Mouse (Mus musculus): ENCODE measurements at regions not wholly inside any gene's neighbourhood (a gene's known extent, or its start where the extent isn't known, plus 50 kb on each side); places are given as distances from the start of the nearest gene placed in this dataset.

DNA sequence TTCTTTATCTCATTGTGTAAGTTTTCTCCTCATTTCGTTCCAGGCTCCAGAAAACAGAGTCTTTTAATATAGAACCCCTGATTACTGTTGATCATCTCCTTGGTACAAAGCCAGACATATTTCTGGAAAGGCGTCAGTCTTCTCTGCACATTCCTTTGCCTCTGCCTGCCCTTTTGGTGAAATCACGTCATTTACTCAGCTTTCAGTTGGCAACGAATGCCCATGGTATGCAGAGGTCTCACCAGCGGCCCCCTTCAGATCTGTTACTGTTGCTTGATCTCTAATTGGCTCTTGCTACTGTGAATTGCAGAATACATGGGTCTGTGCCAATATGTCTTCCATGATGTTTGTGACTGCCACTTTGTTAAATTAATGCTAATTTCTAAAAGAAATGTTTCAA, 412.0 kb upstream of the Pitx2 start:
- DNase-seq (ENCODE audit: low spot score in 2 of 2), result no peak

DNA sequence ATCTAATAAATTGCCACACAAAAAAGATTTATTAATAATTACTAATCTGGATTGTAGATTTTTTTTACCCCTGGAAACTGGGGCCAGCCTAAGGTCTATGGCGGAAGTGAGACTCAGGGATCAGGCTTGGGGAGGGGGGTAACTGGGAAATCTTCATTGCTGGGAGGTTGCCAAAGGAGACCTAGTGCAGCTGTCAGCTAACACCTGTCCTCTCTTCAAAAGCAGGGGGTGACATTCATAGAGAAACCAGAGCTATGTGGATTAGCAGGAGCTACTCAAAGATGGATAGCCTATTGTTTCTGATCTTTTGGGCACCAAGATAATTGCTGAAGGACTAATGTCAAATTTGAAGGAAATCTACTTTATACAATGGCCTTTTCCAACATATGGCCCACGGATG, 403.7 kb upstream of the Pitx2 start:
- no peak for DNase-seq (ENCODE audit: low spot score in 2 of 2)

DNA sequence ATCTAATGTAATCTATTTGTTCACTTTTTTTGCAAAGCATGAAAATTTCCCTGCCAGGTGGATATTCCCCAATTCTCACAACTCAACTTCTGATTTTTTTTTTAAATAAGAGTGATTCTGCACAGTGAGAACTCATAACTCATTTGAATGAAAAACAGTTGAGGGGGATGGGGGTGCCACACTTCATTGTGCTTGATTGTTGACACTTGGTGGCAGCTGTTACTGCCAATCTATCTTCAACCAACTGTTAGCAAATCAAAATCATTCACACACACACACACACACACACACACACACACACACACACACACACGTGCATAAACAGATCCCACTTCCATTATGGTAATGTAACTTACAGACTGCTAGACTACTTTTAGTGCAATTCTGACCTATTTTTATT, 401.8 kb upstream of the Pitx2 start:
- DNase-seq (ENCODE audit: low spot score in 2 of 2), result no peak

DNA sequence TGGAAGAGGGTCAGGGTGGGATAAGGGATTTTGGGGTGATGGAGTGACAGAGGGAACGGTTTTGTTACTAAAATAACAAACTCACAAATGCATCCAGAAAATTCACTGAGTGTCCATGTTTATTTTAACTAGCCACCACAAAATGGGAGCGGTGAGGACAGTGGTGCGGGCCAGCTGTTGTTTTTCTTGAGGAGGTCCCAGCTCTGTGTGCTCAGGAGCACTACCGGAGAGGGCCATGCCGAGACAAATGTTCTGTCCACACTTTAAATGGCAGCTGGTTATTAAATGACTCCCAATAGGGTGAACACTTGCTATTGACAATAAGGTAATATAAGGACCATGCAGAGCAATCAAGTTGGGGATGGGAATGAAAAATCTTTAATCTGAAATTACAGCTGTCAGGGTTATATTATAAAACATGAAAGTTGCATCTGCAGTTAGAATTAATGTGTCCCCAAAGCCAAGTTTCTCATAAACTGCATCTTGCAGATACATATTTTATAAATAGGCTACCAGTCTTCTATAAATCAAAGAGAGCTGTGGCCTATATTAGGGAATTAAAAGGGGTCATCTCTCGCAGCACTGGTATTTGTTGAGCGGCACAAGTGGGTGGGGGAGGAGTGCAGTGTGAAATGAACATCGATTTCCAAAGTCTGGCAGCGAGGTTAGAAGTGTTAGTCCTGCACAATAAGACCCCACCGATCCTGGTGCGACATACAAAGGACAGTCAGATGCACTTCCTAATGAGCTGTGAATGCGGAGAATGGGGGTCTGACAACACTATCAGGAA, 370.1 kb upstream of the Pitx2 start:
- no peak for DNase-seq (ENCODE audit: low spot score in 2 of 2)

DNA sequence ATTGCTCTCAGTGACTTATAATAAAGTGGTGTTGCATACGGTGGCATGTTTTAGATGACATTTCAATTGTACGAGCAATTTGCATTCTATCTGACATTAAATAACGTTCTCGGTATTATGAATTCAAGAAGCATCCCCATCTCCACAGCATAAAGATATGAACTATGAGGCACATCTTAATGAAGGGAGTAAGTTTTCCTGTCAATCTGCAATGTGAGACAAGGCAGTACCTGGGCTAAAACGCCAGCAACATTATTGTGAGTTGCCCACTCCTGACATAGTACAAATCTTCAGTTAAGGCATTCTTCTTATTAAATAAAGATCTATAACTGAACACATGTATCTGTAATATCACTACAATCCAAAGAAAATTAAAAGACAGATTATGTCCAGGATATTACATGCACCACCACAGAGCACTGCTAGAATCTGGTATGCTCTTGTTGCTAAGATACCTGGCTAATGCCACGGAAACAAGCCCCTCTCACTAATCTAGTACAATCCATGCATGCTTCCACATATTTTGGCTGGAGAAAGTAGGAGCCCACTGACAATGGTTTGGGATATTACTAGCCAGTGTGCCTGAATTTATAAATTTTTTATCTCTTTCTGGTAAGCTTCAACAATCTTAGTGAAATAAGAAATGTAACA, 349.2 kb upstream of the Pitx2 start:
- DNase-seq (ENCODE audit: low spot score in 2 of 2), result no peak

DNA sequence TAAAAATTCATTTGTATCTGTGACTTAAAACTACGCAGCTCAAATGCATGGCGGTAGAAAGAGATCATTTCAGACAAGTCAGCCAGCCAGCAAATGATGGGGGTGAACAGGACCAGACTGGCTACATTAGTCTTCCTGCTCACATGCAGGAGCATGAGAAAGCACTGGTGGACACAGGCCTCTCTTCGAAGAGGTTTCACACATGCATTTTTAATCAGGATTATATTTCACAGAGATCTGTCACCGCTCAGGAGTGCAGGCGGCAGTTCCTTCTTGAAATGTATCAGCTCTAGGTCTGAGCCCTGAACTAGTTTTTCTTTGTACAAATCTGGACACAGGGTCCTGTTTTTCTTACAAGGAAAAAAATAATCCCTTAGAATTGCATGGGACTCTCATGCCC, 343.2 kb upstream of the Pitx2 start:
- DNase-seq (ENCODE audit: low spot score in 2 of 2), result no peak

DNA sequence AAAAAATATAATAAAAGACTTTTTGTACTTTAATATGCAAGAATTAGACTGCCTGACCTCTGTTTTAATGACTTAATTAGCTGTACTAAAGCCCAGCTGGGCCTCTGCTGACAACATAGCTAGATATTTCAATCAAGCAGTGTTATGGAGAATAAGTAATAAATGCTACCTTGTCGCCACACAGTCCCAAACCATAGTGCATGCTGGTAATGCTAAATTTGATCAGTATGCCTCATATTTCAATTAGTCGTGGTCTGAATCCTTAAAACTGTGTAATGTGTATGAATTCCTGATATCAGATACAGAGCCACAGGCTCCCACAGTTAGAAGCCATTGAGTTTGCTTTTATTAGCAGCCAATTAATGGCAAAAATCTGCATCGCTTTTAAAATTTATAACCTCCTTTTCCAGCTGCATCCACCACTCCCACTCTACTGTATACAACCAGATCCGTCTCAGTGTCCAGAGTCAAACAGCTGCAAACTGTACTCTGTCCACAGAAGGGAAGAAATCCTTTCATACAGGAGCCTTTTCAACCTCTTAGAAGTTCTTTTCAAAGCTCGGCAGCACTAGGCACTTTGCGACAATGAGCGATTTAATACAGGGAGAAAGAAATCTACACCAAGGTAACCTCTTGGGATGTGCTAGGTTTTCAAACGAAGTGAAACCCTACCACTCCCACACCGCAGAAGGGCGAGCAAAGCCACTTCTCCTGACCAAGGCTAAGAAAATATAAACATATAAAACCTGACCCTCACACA, 317.8 kb upstream of the Pitx2 start:
- DNase-seq (ENCODE audit: low spot score in 2 of 2), result no peak

DNA sequence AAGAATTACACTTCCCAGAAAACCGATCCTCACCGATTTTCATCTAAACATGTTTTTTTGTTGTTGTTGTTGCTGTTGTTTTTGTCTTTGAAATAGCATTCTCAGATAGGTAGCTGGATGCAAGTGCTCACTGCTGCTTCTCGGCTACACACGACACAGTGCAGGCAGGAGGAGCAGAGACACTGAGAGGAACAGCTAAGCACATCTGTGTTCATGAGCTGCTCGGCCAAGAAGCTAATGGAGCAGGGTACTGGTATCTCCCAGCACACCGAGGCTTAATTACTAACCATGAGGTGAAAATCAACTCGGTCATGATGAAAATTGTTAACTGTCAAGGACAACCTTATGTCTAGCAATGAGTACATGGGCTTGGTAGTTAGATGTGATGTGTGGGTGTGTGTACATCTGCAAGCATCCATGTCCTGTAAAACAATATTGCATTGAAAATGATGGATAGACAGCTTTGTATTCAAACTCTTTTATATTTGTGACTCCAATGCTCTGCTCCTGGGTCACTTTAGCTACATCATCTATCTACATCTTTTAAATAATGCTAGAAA, 316.0 kb upstream of the Pitx2 start:
- no peak for DNase-seq (ENCODE audit: low spot score in 2 of 2)

DNA sequence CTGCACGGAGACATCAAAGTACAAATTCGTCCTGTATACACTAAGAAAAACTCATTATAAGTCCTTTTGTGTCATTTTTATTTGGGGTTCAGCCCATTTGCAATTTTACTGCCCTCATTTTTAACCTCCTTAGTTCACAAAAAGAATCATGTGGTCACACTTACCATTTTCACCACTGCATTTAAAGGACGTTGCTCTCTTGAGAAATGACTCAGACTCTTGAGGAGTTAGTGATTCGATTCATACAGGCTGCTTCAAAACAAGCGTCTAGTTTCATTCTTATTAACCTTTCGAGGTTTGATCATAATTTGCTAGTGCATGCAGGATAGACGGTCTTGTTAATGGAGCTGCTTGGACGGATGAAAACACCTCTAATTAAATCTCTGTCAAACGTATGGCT, 313.0 kb upstream of the Pitx2 start:
- DNase-seq (ENCODE audit: low spot score in 2 of 2), result no peak

DNA sequence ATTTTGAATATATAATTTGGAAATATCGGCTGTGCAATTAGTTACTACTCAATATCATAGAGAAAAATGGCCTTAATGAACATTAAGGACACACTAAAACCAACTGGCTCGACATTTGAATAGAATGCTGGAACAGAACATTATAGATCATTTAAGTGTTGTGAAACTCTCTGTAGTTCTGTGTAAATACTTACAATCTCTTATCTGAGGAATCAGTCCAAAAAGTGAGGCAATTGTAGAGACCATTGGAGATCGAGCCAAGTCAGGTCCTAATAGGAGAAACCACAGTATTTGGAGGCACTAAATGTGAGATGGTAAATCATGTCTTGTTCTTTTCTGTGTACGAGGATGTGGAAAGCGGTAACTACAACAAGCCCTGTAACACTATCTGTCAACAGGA, 308.6 kb upstream of the Pitx2 start:
- DNase-seq (ENCODE audit: low spot score in 2 of 2), result no peak

DNA sequence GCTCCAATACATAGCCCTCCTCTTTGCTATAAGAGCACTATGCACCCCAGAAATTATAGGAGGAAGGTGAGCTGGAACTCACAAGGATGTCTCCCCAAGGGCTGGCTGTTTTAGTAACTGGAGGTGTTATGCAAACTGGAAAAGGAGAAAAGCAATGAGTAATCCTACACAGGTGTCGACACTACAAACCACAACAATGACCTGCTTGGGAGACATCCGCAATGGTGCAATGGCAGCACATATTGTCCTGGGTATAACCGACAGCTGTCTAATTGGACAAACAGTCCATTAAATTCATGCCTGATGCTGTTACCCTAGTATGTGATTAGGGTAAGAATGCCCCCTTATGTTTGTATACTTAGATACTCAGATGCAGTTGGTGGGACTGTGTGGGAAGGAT, 303.1 kb upstream of the Pitx2 start:
- no peak for DNase-seq (ENCODE audit: low spot score in 2 of 2)

DNA sequence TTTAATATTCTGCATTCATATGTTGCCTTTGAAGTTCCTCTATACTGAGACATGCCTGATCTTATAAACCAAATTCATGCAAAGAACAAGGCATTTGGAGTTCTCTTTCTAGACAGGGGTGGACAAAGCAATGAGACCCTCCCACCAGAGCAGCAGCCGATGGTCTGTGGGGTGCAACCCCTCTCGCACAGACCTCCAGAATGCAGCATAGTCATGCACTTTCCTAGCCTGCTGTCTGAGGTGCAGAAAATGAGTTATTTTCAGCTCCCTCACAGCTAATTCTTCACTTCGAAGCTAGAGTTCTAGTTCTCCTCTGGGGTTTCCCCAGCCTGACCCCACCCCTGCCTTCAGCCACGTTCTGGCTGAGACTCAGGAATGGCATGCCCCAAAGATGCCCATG, 288.6 kb upstream of the Pitx2 start:
- no peak for DNase-seq (ENCODE audit: low spot score in 2 of 2)

DNA sequence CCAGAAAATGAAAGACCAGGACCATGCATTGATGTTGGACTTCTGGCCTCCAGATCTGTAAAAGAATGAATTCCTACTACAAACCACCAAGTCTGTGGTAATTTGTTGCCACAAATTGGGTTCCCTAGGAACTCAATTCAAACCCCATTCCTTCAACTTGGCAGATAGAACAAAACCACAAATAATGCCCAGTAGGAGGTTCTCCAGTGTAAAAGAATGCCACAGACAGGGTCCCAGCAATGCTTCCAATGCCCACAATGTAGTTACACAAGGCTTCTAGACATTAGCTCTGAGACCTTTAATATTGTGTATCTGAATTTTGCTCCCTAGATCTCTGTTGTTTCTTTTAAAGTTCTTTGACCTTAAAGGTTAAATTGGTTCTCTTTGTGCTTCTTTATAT, 278.2 kb upstream of the Pitx2 start:
- DNase-seq (ENCODE audit: low spot score in 2 of 2), result no peak

DNA sequence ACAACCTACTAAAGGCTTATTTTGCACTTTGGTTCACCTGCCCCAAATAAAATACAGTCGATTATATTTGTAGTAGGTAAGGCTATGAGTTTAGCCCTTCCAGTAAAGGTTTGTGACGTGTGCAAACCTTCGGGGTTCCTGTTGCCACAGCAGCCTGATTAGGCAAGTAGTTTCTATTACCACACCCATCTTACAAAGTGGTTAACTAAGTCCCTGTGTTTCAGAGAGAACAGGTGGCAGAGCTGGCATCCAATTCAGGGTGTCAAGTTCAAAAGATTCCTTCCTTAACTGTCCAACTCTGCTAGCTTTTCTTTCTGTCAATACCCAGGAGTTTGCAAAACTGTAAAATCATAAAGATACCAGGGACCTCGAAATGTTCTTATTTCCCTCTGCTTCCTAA, 277.5 kb upstream of the Pitx2 start:
- no peak for DNase-seq (ENCODE audit: low spot score in 2 of 2)

DNA sequence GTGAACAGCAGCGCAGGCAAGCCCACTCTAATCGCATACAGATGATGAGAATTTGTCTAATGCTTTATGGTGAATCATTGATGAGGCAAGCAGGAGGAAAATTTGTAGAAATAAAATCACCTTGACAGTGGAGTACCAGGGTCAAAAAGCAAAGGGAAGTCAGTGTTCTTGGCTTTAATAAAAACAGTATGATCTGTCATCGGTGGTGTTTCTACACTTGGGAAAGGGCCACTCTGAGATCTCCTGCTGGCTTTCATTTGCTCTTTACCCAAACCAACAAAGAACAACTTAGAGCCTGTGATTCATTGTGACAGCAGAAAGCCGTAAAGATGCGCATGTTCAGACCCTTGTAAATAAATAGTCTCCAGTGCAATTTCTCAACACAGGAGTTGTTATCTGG, 261.1 kb upstream of the Pitx2 start:
- no peak for DNase-seq (ENCODE audit: low spot score in 2 of 2)

DNA sequence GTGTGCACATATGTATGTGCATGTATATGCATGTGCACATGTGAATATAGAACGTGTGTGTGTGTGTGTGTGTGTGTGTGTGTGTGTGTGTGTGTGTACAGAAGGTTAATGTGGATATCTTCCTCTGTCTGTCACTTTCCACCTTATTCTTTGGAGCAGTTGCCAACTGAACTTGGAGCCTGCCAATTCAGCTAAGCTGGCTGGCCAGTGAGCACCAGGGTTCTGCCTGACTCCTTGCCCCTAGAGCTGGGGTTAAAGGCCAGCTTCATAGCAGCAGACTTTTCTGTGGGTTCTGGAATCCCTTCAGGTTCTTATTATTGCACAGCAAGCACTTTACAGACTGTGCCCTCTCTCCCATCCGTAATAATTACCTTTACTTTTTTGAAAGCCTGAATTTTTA, 258.5 kb upstream of the Pitx2 start:
- DNase-seq (ENCODE audit: low spot score in 2 of 2), result no peak

DNA sequence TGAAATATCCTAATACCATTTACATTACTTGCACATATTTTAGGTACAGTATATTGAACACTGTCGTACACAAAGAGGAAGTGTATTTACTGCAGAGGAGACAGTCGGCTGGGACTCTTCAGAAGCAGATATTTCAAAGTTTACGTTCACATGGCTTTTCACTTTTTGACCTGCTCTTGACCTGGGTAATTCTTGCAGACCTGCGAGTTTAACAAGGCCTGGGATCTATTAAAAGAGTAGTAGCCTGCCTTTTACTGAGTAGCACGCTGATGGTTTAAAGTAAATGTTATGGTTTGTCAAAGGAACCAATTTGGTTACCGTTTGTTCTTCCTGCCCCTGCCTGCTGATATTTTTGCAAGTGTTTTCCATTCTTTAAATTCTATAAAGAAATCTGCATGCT, 255.0 kb upstream of the Pitx2 start:
- no peak for DNase-seq (ENCODE audit: low spot score in 2 of 2)

DNA sequence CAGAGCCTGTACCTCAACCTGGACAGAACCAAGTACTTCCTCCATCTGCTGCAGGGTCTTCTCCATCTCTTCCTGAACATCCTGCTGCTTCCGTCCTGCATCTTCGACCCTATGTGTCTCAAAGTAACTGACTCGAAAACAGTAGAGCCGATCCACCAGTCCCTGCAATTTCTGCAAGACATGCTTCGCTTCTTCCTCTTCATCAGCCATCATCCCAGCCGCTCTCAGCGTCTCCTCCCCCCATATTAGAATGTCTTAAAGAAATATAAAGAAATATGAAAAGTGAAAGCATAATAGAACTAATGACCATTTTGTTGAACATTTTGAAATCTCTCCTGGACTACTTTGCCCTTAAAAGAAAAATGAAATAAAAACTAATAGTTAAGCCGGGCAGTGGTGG, 244.8 kb upstream of the Pitx2 start:
- no peak for DNase-seq (ENCODE audit: low spot score in 2 of 2)

DNA sequence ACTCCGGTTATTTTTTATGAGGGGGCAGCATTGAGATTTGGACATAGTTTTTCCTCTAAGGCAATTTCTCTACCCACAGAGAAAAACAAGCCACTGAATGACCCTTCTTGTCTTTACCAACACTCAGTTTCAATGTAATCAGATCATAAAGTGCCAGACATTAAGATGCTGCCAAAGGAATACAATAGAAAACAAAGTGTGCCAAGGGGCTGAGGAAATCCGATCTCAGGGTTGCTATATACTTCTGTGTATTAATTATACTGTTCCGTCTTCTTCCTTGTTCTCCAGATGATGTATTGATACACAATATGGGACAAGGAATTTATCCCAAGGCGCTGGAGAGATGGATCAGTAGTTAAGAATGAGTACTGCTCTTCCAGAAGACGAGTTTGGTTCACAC, 222.9 kb upstream of the Pitx2 start:
- no peak for DNase-seq (ENCODE audit: low spot score in 2 of 2)

DNA sequence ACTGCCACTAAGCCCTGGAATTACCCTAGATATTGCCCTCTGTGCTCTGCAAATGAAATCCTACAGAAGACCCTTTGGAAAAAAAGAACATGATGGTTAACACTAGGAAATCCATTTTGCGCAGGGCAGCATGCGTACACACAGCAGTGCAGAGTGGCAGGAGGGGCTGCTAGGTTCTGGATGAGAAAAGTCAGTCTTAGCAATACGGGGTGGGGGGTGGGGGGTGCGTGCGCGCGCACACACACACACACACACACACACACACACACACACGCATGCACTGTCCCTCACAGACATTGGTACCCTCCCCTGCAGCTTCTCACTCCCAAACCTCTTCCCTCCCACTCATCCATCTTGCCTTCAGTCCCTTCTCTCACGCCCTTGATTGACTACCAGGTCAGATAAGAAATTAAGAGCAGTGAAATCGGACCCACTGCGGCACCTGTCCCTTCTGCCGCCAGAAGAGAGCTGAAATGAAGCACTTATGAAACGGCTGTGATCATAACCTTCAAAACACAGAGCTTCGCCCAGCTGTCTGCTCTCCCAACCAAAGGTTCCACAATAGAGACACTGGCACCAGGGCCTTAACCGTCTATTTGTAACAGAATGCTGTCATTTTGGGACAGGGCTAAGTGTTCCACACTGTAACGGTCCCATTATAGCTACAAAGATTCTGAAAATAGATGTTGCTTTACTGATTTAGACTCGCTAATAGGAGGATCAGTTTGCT, 209.3 kb upstream of the Pitx2 start:
- peak in 1 of 2 experiments; percentile 24 for DNase-seq (ENCODE audit: low spot score in 2 of 2)

DNA sequence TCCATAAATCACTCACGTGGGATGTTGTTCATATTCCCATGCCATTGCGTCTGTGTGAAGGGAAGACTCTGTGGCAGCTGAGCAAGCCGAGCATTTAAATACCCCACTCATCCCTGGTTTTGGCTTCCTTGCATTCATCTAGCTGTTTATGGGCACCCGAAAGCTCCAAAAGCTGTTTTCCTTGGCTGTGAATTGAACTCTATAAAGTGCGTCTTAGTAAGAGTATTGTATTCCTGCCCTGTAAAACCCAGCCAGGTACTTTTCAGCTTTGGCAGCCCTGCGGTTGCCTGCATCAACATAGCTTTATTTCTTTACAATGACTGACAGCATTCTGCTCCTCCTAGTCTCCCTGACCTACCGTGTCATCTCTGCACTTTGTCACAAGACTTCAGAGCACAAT, 196.8 kb upstream of the Pitx2 start:
- DNase-seq (ENCODE audit: low spot score in 2 of 2), result no peak

DNA sequence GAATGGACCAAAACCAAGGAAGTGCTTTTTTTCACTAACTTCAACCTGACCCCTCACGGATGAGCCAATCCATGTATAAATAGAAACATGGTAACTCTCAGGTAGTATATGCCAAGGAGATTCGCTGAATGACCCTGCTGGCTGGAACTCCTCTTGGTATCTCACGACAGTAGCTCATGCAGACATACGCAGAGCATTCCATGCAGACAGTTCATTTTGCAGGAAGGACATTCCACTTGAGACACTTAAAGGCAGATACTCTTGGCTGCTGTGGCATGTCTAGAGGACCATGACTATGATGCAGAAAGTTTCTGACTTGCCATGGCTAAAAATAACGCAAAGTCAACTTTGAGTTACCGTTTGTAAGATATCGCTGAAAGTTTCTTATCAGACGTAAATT, 195.6 kb upstream of the Pitx2 start:
- no peak for DNase-seq (ENCODE audit: low spot score in 2 of 2)
